27 mouse cellular contexts compared by ENCODE assay signal in genomic region chr6:3572221-3572815, GRCm38 (mm10).
DNase-seq lines count a peak whose midpoint lies in the region; ATAC-seq and TF ChIP-seq lines count a peak whose summit lies in the region.
"Had no signal": no experiment of that assay in that cellular context is flagged by ENCODE, and none has a peak within 500 bp of the region (broad histone marks: within the 10 kb centered on the region; RNA-seq: fewer than 3 reads in every experiment).

No protein-coding gene starts in this region.

- in situ Hi-C loops in CH12.LX (cut with MboI; ENCODE audit: low pct_ligation_motif_present, low pct_unique_long_range_greater_than_20kb, low sequenced_read_pairs), result no loop called here

- ATAC-seq in liver, embryonic 13.5 days (ENCODE audit: low read depth), result peak; percentile 76
- ATAC-seq in liver, embryonic 16.5 days (ENCODE audit: low read depth), result peak; percentile 55; the same call in 1 of the 2 replicates
- no peak for ATAC-seq in intestine, embryonic 16.5 days
- ATAC-seq: activated CD4-positive, CD25-positive, alpha-beta regulatory T cell, adult 4 months; CD4-positive, CD25-positive, alpha-beta regulatory T cell, adult 4 months; forebrain, embryonic 15.5 days; hindbrain, postnatal 0 days had no signal

- peak; percentile 12 for DNase-seq in CH12.LX (ENCODE audit: extremely low read depth)
- no peak for DNase-seq in liver, embryonic 13.5 days
- DNase-seq in heart, postnatal 4 days, result no peak
- no peak for DNase-seq in testis, postnatal 14 days (ENCODE audit: low spot score)
- DNase-seq: adrenal gland, adult 8-10 months; adrenal gland, postnatal 25 days; cerebellum, adult 18-20 months; cerebellum, postnatal 10 days; cerebellum, postnatal 36 days; embryo, embryonic 11 days; gastrocnemius, postnatal 25 days; heart, adult 18-20 months; heart, postnatal 10 days; heart, postnatal 36 days had no signal

- H3K4me1 ChIP-seq in CH12.LX (ENCODE audit: control insufficient read depth in 1 of 2, insufficient read depth in 2 of 2), result no peaks in the 10 kb centered on the region
- peaks cover 6% of the 10 kb centered on the region for H3K4me1 ChIP-seq in liver, embryonic 13.5 days (replicated peaks)
- H3K4me1 ChIP-seq in liver, embryonic 16.5 days (ENCODE audit: control insufficient read depth, low read depth, low read length), result no peaks in the 10 kb centered on the region
- no peaks in the 10 kb centered on the region for H3K4me1 ChIP-seq in intestine, embryonic 16.5 days (ENCODE audit: control insufficient read depth, insufficient read depth, low read length)
- H3K4me1 ChIP-seq: embryonic facial prominence, embryonic 10.5 days; embryonic facial prominence, embryonic 13.5 days; forebrain, embryonic 12.5 days; forebrain, embryonic 15.5 days; heart, embryonic 15.5 days had no signal

- H3K27me3 ChIP-seq in CH12.LX (replicated peaks), result no peaks in the 10 kb centered on the region
- no peaks in the 10 kb centered on the region for H3K27me3 ChIP-seq in liver, embryonic 13.5 days
- no peaks in the 10 kb centered on the region for H3K27me3 ChIP-seq in liver, embryonic 16.5 days (ENCODE audit: control insufficient read depth, insufficient read depth, low read depth, low read length)
- H3K27me3 ChIP-seq in intestine, embryonic 16.5 days (replicated peaks; ENCODE audit: control insufficient read depth, insufficient read depth, low read length), result no peaks in the 10 kb centered on the region
- H3K27me3 ChIP-seq: embryonic facial prominence, embryonic 13.5 days; forebrain, embryonic 12.5 days; forebrain, embryonic 15.5 days; heart, embryonic 12.5 days; heart, embryonic 15.5 days had no signal

- TF ChIP-seq EP300 in CH12.LX (IDR thresholded peaks at IDR 0.05; ENCODE audit: low read length), result no peak

- no peaks in the 10 kb centered on the region for H3K79me2 ChIP-seq in CH12.LX (replicated peaks; ENCODE audit: control insufficient read depth, extremely low read depth, insufficient read depth, poor library complexity, severe bottlenecking)

- peaks cover 18 to 51% of the 10 kb centered on the region in 2 experiments for H3K36me3 ChIP-seq in CH12.LX (replicated peaks in 1 of 2; ENCODE audit: control insufficient read depth in 1 of 2, insufficient read depth in 1 of 2, low read length in 1 of 2)
- peaks cover 13% of the 10 kb centered on the region; the same call in 1 of the 2 replicates for H3K36me3 ChIP-seq in liver, embryonic 13.5 days
- no peaks in the 10 kb centered on the region for H3K36me3 ChIP-seq in liver, embryonic 16.5 days (ENCODE audit: control insufficient read depth, insufficient read depth)
- H3K36me3 ChIP-seq in intestine, embryonic 16.5 days (ENCODE audit: control insufficient read depth, insufficient read depth, low read length), result no peaks in the 10 kb centered on the region

- no peak overlapping the region for H3K4me3 ChIP-seq in CH12.LX (replicated peaks in 1 of 3; ENCODE audit: low read depth in 2 of 3, low read length in 2 of 3, poor library complexity in 1 of 3)
- H3K4me3 ChIP-seq in liver, embryonic 13.5 days (replicated peaks), result no peak overlapping the region
- no peak overlapping the region for H3K4me3 ChIP-seq in liver, embryonic 16.5 days (ENCODE audit: low read depth, low read length)
- no peak overlapping the region for H3K4me3 ChIP-seq in intestine, embryonic 16.5 days (ENCODE audit: low read length)
- H3K4me3 ChIP-seq: embryonic facial prominence, embryonic 10.5 days; embryonic facial prominence, embryonic 13.5 days; erythroblast, embryonic 14.5 days; forebrain, embryonic 12.5 days; forebrain, embryonic 15.5 days; heart, embryonic 12.5 days; heart, embryonic 15.5 days had no signal

- H3K4me2 ChIP-seq in CH12.LX (ENCODE audit: insufficient read depth, low read depth, poor library complexity, severe bottlenecking), result no peak overlapping the region
- no peak overlapping the region for H3K4me2 ChIP-seq in liver, embryonic 13.5 days
- H3K4me2 ChIP-seq in liver, embryonic 16.5 days (ENCODE audit: low read depth, low read length), result no peak overlapping the region
- no peak overlapping the region for H3K4me2 ChIP-seq in intestine, embryonic 16.5 days (ENCODE audit: low read depth, low read length)
- H3K4me2 ChIP-seq: embryonic facial prominence, embryonic 13.5 days; forebrain, embryonic 12.5 days; forebrain, embryonic 15.5 days; heart, embryonic 12.5 days; heart, embryonic 15.5 days; hindbrain, embryonic 14.5 days had no signal

- dilution Hi-C loops in CH12.LX (cut with MboI; ENCODE audit: extremely low pct_ligation_motif_present, extremely low pct_unique_long_range_greater_than_20kb, low sequenced_read_pairs), result no loop called here

- no peak overlapping the region for H3K9ac ChIP-seq in CH12.LX (ENCODE audit: insufficient read depth, low read depth)
- no peak overlapping the region for H3K9ac ChIP-seq in liver, embryonic 13.5 days
- H3K9ac ChIP-seq in liver, embryonic 16.5 days (ENCODE audit: low read depth, low read length), result no peak overlapping the region
- no peak overlapping the region for H3K9ac ChIP-seq in intestine, embryonic 16.5 days (ENCODE audit: low read depth, low read length)
- H3K9ac ChIP-seq: embryonic facial prominence, embryonic 13.5 days; forebrain, embryonic 12.5 days; forebrain, embryonic 15.5 days; heart, embryonic 12.5 days; heart, embryonic 15.5 days; hindbrain, embryonic 14.5 days had no signal

- H3K27ac ChIP-seq in CH12.LX (ENCODE audit: insufficient read depth, low read depth), result no peak overlapping the region
- no peak overlapping the region for H3K27ac ChIP-seq in liver, embryonic 13.5 days
- H3K27ac ChIP-seq in liver, embryonic 16.5 days (ENCODE audit: low read length), result no peak overlapping the region
- no peak overlapping the region for H3K27ac ChIP-seq in intestine, embryonic 16.5 days (ENCODE audit: low read length)
- H3K27ac ChIP-seq: embryonic facial prominence, embryonic 10.5 days; embryonic facial prominence, embryonic 13.5 days; forebrain, embryonic 12.5 days; forebrain, embryonic 15.5 days; heart, embryonic 15.5 days; hindbrain, embryonic 14.5 days; hindbrain, postnatal 0 days had no signal

- no peak for TF ChIP-seq POLR2A in CH12.LX (IDR thresholded peaks at IDR 0.05; ENCODE audit: low read depth, low read length)

- H3K9me3 ChIP-seq in CH12.LX (replicated peaks; ENCODE audit: low read length), result no peaks in the 10 kb centered on the region
- H3K9me3 ChIP-seq in liver, embryonic 13.5 days (replicated peaks), result no peaks in the 10 kb centered on the region
- H3K9me3 ChIP-seq in liver, embryonic 16.5 days (replicated peaks; ENCODE audit: control insufficient read depth, low read length), result no peaks in the 10 kb centered on the region
- no peaks in the 10 kb centered on the region for H3K9me3 ChIP-seq in intestine, embryonic 16.5 days (ENCODE audit: control insufficient read depth, low read length)
- H3K9me3 ChIP-seq: embryonic facial prominence, embryonic 10.5 days; embryonic facial prominence, embryonic 13.5 days; forebrain, embryonic 12.5 days; forebrain, embryonic 15.5 days; heart, embryonic 12.5 days; heart, embryonic 15.5 days had no signal

- no peak for TF ChIP-seq RAD21 in CH12.LX (IDR thresholded peaks at IDR 0.05; ENCODE audit: low read depth, low read length)

- 35% methylated on average over 2 of the region's 2 CpGs for WGBS in liver, embryonic 13.5 days (ENCODE audit: insufficient replicate concordance)
- WGBS in liver, embryonic 16.5 days (ENCODE audit: insufficient replicate concordance), result 20% methylated on average over 2 of the region's 2 CpGs
- 78% methylated on average over 2 of the region's 2 CpGs for WGBS in intestine, embryonic 16.5 days

- no peak for TF ChIP-seq CTCF in CH12.LX (conservative IDR thresholded peaks at IDR 0.05 in 1 of 2, IDR thresholded peaks at IDR 0.05 in 1 of 2; ENCODE audit: low read depth in 2 of 2, low read length in 2 of 2)

TF ChIP-seq in CH12.LX, 34 proteins besides CTCF, POLR2A, EP300 and RAD21:
- TF ChIP-seq KAT2A (IDR thresholded peaks at IDR 0.05; ENCODE audit: insufficient replicate concordance, low read length) (no peak), MEF2A (IDR thresholded peaks at IDR 0.05; ENCODE audit: borderline replicate concordance, low read depth, low read length) (no peak), SIN3A (IDR thresholded peaks at IDR 0.05; ENCODE audit: low read length) (no peak), ZC3H11A (IDR thresholded peaks at IDR 0.05; ENCODE audit: low read depth, low read length) (no peak), SMC3 (IDR thresholded peaks at IDR 0.05; ENCODE audit: low read depth, low read length) (no peak), MAZ (IDR thresholded peaks at IDR 0.05; ENCODE audit: low read depth, low read length) (no peak), ETS1 (conservative IDR thresholded peaks at IDR 0.05; ENCODE audit: low read depth, low read length) (no peak), CHD1 (IDR thresholded peaks at IDR 0.05; ENCODE audit: low read depth, low read length) (no peak), TCF12 (IDR thresholded peaks at IDR 0.05; ENCODE audit: low read depth, low read length) (no peak), USF1 (IDR thresholded peaks at IDR 0.05; ENCODE audit: low read depth, low read length) (no peak), RCOR1 (conservative IDR thresholded peaks at IDR 0.05; ENCODE audit: low read depth, low read length) (no peak), MYC (IDR thresholded peaks at IDR 0.05; ENCODE audit: low read depth, low read length) (no peak)
